Mouse (Mus musculus) bone marrow, adult 2 months (tissue): ENCODE results near the gene Gpc6.

ENCODE experiments used
- CTCF ChIP-seq: fragments of 200-500 bp; IDR thresholded peaks from 2 replicates; pipeline ENCODE4 v1.5.1; 2011; ENCODE audit warnings: low read length, control low read depth; ENCODE audit not compliant: control insufficient read depth, insufficient read depth
- POLR2A ChIP-seq: fragments of 200-500 bp; IDR thresholded peaks from 2 replicates; pipeline ENCODE4 v1.6.1; 2011; ENCODE audit warnings: low read depth, mild to moderate bottlenecking, control low read depth, low read length, borderline replicate concordance; ENCODE audit not compliant: control insufficient read depth

- TF ChIP-seq POLR2A (no peak), CTCF (no peak)
Observed at GRCm38 (mm10) chr14:117708817-117709216, 783.7 kb downstream of the Gpc6 start.
